Mouse (Mus musculus): ENCODE results near the gene Fcgr3.
"Not testable (repeated sequence)": the region's sequence is repeated elsewhere in the genome, so short reads cannot be mapped to it uniquely, and the experiment has no call there.

Fcgr3 gene

DNA sequence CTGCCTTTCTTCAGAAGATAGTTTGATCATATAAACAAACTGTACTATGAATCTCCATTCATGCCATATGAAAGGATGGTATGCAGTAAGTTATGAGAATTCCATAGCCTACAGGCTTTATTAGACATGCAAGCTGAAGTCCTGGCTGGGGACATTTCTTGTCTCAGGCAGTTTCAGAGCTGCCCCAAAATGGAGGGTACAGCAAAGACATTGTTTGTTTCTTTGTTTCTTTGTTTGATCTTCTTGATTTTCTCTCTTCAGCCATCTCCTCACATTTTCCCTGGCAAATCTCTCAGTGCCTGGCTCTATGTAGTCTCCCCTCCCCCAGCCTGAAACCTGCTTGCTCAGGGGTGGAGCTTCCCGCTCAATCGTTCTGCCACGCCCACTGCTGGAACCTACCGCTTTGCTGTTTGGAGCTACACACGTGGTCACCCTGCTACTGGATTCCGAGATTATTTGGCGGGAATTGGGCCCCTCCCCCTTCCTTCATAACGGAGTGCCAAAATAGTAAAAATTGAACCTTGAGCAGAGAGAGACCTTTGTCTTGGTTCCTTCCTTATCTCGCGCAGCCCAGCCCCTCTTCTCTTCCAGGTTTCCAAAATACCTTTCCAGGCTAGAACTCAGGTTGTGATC lies 23.6 kb upstream of the Fcgr3 start:
- DNase-seq (ENCODE audit: inconsistent age in 2 of 2, low spot score in 1 of 2), result not testable (repeated sequence)

GRCm38 (mm10) chr1:171085718-171086117 lies 21.0 kb upstream of the Fcgr3 start:
- DNase-seq (ENCODE audit: inconsistent age in 2 of 2, low spot score in 1 of 2), result no peak

DNA sequence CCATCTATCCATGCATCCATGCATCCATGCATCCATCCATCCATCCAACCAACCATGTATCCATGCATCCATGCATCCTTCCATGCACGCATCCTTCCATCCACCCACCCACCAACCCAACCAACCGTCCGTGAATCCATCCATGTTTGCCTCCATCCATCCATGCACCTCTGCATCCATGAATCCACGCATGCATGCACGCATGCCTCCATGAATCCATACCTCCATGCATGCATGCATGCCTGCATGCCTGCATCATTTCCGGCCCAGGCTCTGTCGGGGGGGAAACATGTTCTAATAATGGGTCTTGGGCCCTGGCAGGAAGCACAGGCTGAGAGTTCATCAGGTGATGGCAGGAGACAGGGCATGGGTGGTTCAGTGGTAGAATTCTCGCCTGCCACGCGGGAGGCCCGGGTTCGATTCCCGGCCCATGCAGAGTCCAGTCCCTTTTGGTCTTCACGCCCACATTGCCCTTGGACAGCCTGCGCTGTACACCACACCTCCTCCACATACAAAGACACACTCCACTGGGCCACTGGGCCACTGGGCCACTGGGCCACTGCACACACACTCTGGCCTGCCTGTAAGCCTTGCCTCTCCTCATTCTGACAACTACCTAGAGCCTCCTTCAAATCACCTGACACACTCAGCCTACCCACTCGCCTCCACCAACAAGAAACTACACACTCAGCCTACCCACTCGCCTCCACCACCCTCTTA lies 16.9 kb upstream of the Fcgr3 start:
- DNase-seq (ENCODE audit: inconsistent age in 2 of 2, low spot score in 1 of 2), result not testable (repeated sequence)

GRCm38 (mm10) chr1:171079825-171080224 lies 15.1 kb upstream of the Fcgr3 start:
- not testable (repeated sequence) for DNase-seq (ENCODE audit: inconsistent age in 2 of 2, low spot score in 1 of 2)

DNA sequence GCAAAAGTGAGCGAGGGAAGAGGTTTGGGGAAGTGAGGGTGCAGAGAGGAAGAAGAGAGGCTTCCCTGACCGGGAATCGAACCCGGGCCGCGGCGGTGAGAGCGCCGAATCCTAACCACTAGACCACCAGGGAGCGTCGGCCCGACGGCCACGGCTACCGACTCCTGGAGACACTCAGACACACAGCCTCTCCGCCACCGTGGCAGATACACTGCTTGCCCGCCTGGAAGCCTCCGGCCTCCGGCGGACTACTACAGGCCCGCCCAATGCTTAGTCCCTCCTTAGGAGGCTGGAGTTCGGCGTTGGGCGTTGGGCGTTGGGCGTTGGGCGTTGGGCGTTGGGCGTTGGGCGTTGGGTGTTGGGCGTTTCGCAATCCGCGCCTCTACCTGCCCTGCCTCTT lies 14.6 kb upstream of the Fcgr3 start:
- DNase-seq (ENCODE audit: inconsistent age in 2 of 2, low spot score in 1 of 2), result not testable (repeated sequence)

DNA sequence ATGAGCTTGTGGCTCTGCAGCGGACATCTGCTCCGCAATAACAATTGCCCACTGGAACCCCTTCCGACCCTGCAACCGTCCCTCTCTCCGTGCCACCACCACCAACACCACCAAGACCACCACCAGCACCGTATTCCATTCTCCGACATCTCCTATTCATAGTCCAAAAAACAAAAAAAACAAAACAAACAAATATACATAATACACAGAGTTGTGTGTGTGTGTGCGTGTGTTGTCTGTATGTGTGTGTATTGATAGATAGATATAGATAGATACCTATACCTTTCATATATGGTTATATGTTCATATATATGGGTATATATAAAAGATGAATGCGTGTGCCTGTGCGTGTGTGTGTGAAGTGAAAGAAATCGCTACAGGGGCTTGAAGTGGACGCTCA lies 13.7 kb upstream of the Fcgr3 start:
- not testable (repeated sequence) for DNase-seq (ENCODE audit: inconsistent age in 2 of 2, low spot score in 1 of 2)

- DNase-seq (ENCODE audit: inconsistent age in 2 of 2, low spot score in 1 of 2), result peak in 1 of 2 experiments; percentile 79
These were observed 13.2 kb upstream of the Fcgr3 start for GRCm38 (mm10) chr1:171077955-171078354.

- DNase-seq (ENCODE audit: inconsistent age in 2 of 2, low spot score in 1 of 2), result not testable (repeated sequence)
These were observed 12.5 kb upstream of the Fcgr3 start for GRCm38 (mm10) chr1:171077192-171077591.

GRCm38 (mm10) chr1:171076176-171076575 lies 11.4 kb upstream of the Fcgr3 start:
- DNase-seq (ENCODE audit: inconsistent age in 2 of 2, low spot score in 1 of 2), result not testable (repeated sequence)

DNA sequence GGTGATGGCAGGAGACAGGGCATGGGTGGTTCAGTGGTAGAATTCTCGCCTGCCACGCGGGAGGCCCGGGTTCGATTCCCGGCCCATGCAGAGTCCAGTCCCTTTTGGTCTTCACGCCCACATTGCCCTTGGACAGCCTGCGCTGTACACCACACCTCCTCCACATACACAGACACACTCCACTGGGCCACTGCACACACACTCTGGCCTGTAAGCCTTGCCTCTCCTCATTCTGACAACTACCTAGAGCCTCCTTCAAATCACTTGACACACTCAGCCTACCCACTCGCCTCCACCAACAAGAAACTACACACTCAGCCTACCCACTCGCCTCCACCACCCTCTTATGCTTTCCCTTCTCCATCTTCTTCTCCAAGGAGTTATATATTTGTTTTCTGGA lies 9.5 kb upstream of the Fcgr3 start:
- DNase-seq (ENCODE audit: inconsistent age in 2 of 2, low spot score in 1 of 2), result peak in 1 of 2 experiments; percentile 62

- not testable (repeated sequence) for DNase-seq (ENCODE audit: inconsistent age in 2 of 2, low spot score in 1 of 2)
These were observed 7.5 kb upstream of the Fcgr3 start for GRCm38 (mm10) chr1:171072217-171072616.

- DNase-seq (ENCODE audit: inconsistent age in 2 of 2, low spot score in 1 of 2), result not testable (repeated sequence)
These were observed 7.0 kb upstream of the Fcgr3 start for GRCm38 (mm10) chr1:171071726-171072125.

GRCm38 (mm10) chr1:171070879-171071278 lies 6.1 kb upstream of the Fcgr3 start:
- DNase-seq (ENCODE audit: inconsistent age in 2 of 2, low spot score in 1 of 2), result not testable (repeated sequence)

DNA sequence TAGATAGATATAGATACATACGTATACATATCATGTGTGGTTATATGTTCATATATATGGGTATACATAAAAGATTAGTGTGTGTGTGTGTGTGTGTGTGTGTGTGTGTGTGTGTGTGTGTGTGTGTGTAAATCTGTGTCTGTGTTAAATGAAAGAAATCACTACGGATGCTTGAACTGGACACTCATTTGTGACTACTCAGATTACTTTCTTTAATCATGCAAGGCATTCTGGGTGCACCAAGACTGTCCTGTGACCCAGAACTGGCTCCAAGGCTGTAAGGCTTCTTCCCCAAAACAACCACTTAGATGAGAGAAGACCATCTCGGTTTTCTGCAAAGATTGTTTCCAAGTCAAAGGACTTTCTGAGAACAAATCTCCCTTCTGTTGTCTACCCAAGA lies 4.8 kb upstream of the Fcgr3 start:
- peak in 1 of 2 experiments; percentile 63 for DNase-seq (ENCODE audit: inconsistent age in 2 of 2, low spot score in 1 of 2)

DNA sequence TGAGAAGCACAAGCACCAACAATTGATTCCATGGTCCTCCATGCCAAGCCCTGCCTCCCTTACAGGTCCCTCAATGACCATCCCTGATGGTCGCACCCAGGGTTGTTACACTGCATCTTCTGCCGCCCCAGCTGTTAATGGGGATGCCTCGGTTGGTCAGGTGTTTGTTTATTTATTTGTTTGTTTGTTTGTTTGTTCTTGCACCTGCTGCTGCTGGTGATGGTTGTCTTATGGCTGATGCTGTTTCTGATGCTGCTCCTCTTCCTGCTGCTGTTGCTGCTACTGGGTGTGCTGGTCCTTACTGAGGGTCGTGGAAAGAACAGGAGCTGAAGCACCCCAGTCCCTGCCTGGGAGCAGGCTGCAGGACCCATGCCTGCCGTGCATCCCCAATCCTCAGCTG lies 3.2 kb upstream of the Fcgr3 start:
- DNase-seq (ENCODE audit: inconsistent age in 2 of 2, low spot score in 1 of 2), result not testable (repeated sequence)

DNA sequence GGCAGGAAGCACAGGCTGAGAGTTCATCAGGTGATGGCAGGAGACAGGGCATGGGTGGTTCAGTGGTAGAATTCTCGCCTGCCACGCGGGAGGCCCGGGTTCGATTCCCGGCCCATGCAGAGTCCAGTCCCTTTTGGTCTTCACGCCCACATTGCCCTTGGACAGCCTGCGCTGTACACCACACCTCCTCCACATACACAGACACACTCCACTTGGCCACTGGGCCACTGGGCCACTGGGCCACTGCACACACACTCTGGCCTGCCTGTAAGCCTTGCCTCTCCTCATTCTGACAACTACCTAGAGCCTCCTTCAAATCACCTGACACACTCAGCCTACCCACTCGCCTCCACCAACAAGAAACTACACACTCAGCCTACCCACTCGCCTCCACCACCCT lies 1.8 kb upstream of the Fcgr3 start:
- DNase-seq (ENCODE audit: inconsistent age in 2 of 2, low spot score in 1 of 2), result not testable (repeated sequence)

GRCm38 (mm10) chr1:171065768-171066167 lies 1.0 kb upstream of the Fcgr3 start:
- peak; percentile 28 to 71 for DNase-seq (ENCODE audit: inconsistent age in 2 of 2, low spot score in 1 of 2)

DNA sequence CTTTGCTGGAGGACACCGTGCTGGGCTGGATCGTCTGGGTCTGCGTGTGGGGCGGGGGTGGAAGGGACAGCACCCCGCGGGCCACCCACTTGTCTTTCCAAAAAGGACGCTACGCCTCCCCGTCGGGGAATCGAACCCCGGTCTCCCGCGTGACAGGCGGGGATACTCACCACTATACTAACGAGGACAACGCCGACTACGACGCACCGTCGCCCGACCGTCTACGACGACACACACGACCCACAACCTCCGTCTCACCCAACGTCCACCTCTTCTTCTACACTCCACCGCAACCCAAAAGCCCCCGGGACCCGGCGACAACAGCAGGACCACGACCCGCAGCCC lies 480 bp upstream of the Fcgr3 start:
- peak; percentile 31 to 77 for DNase-seq (ENCODE audit: inconsistent age in 2 of 2, low spot score in 1 of 2)

DNA sequence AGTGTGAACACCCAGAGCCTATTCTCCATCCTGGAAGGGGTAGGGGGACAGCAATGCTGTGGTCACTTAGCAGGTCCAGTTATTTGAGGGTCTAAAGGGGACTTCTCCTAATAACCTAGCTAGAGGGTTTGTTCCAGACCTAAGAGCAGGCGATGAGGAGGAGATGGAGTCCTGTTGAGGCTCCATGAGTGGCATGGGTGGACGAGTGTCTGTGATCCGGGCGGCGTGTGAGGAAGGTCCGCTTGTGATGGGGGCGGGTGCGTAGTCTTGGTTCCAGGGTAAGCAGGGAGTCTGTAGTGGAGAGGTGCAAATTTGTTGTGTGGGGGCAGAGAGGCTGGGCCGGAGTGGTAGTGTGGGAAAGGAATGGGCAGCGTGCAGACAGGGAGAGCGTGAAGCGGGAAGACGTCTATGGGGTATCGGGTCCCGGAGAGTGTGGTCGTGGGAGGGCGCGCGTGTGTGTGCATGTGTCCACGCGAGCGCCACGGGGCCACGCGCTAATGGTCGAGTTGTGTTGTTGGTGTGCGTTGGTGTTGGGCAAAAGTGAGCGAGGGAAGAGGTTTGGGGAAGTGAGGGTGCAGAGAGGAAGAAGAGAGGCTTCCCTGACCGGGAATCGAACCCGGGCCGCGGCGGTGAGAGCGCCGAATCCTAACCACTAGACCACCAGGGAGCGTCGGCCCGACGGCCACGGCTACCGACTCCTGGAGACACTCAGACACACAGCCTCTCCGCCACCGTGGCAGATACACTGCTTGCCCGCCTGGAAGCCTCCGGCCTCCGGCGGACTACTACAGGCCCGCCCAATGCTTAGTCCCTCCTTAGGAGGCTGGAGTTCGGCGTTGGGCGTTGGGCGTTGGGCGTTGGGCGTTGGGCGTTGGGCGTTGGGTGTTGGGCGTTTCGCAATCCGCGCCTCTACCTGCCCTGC lies 905 bp downstream of the Fcgr3 start:
- peak; percentile 34 to 85 for DNase-seq (ENCODE audit: inconsistent age in 2 of 2, low spot score in 1 of 2)

DNA sequence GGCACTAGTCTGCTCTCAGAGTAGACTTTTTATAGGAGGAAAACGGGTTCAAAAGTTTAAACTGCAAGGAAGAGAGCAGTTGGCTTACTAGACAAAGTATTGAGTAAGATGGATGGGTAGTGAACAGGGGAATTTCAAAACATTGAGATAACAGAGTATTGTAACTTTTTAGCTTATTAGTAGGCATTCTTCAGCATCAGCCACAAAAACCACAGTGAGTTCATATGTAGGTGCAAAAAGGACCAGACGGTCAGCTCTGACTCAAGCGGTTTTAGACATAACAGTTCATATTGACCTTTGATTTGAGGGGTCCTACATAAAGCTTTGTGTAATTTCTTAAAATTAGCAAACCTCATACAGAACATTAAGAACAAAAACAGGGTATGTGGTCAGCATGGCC lies 3.2 kb downstream of the Fcgr3 start:
- DNase-seq (ENCODE audit: inconsistent age in 2 of 2, low spot score in 1 of 2), result no peak

GRCm38 (mm10) chr1:171060392-171060791 lies 4.3 kb downstream of the Fcgr3 start:
- DNase-seq (ENCODE audit: inconsistent age in 2 of 2, low spot score in 1 of 2), result no peak

DNA sequence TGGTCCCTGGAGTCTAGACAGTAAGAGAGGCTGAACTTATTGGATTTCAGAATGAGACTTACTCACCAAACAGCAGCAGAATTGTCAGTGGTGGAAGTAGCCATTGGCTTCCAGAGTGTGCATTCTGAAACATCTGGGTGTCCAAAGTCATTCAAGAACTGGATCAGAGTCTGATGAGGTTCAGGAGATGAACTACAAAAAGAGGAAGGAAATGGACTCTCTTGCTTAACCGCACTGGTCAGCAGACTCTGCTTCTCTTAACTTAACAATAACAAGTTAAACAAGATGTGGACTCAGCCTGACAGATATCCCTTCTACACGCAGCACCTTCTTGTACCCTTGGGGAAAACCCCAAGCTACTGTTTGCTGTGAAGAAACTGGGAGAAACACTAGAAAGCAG lies 5.5 kb downstream of the Fcgr3 start:
- no peak for DNase-seq (ENCODE audit: inconsistent age in 2 of 2, low spot score in 1 of 2)
